Mouse (Mus musculus) bone marrow, adult 2 months (tissue): ENCODE measurements around the gene Cars2.

ENCODE experiments used
- CTCF ChIP-seq: fragments of 200-500 bp; IDR thresholded peaks from 2 replicates; pipeline ENCODE4 v1.5.1; 2011; ENCODE audit warnings: low read length, control low read depth; ENCODE audit not compliant: control insufficient read depth, insufficient read depth
- POLR2A ChIP-seq: fragments of 200-500 bp; IDR thresholded peaks from 2 replicates; pipeline ENCODE4 v1.6.1; 2011; ENCODE audit warnings: low read depth, mild to moderate bottlenecking, control low read depth, low read length, borderline replicate concordance; ENCODE audit not compliant: control insufficient read depth

DNA sequence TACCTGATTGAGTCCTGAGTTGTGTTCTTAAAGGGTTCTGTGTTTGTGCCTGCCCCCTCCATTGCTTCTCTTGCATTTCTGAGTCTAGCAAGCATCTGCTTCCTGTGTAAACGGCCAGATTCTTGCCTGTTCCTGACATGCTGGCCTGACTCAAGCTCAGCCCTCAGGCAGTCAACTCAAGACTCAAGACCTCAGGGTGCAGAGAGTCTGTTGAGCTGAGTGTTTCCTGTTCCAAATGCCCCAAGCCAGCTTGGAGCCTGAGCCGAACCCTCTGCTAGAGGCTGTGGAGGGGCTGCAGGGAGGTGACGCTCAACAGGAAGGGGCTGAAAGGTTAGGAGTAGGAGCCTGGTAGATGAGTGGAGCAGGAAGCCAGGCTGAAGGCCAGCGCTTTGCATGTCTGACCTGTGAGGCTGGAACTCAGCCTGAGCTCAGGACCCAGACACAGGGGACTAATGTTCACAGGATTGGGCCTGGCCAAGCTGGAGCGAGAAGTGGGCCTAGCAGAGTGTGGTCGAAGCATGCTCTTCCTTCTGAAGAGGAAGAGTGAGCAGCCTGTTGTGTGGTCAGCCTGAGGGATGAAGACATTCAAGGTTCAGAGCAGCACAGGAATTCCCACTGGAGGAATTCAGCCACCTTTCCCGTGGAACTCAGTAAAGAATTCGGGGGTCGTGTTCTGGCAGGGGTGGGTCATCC lies 24.5 kb upstream of the Cars2 start:
- TF ChIP-seq CTCF (no peak), POLR2A (no peak)
